Mouse (Mus musculus) thymus, adult 2 months (tissue): Measurements from ENCODE around the gene Susd6.

ENCODE experiments used
- CTCF ChIP-seq: fragments of 200-500 bp; IDR thresholded peaks from 2 replicates; pipeline ENCODE4 v1.5.1; 2012; ENCODE audit warnings: mild to moderate bottlenecking, control low read depth, low read length, moderate library complexity, borderline replicate concordance; ENCODE audit not compliant: control insufficient read depth, poor library complexity, insufficient read depth; ENCODE audit errors: extremely low read depth
- POLR2A ChIP-seq: fragments of 200-500 bp; IDR thresholded peaks from 2 replicates; pipeline ENCODE4 v1.6.1; 2012; ENCODE audit warnings: mild to moderate bottlenecking, low read length, control low read depth, moderate library complexity; ENCODE audit not compliant: control insufficient read depth, poor library complexity, insufficient read depth; ENCODE audit errors: extremely low read depth

DNA sequence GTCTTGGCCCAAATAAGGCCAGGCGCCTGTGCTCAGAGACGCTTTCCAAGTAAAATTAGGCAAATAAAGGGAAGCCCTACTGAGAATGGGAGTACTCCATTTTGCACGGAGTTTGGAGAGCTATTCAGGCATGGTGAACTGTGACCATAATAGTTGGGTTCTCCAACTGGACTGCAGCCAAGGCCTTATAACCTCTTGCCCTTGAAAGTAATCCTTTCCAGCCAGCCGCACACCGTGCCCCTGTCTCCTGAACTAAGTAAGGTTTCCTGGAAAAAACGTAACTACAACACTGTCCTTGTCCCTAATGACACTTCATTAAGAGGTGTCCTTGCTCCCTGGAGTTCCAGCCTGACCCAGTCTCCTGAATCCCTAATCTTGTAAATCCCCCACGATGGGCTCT, 135.6 kb downstream of the Susd6 start:
- no peak for TF ChIP-seq CTCF
- no peak for TF ChIP-seq POLR2A
